Mouse (Mus musculus) urinary bladder, postnatal 10 days (tissue): Measurements from ENCODE around the gene Itga8.

Experiments used
- DNase-seq: peaks from one replicate; pipeline ENCODE4 v3.0.0; 2022; ENCODE audit warnings: low spot score

Gene Itga8

GRCm38 (mm10) chr2:12085492-12085891 lies 216.2 kb downstream of the Itga8 start:
- no peak for DNase-seq

GRCm38 (mm10) chr2:12084341-12084740 lies 217.4 kb downstream of the Itga8 start:
- no peak for DNase-seq

- no peak for DNase-seq
Observed at GRCm38 (mm10) chr2:12077266-12077891, 224.3 kb downstream of the Itga8 start.

DNA sequence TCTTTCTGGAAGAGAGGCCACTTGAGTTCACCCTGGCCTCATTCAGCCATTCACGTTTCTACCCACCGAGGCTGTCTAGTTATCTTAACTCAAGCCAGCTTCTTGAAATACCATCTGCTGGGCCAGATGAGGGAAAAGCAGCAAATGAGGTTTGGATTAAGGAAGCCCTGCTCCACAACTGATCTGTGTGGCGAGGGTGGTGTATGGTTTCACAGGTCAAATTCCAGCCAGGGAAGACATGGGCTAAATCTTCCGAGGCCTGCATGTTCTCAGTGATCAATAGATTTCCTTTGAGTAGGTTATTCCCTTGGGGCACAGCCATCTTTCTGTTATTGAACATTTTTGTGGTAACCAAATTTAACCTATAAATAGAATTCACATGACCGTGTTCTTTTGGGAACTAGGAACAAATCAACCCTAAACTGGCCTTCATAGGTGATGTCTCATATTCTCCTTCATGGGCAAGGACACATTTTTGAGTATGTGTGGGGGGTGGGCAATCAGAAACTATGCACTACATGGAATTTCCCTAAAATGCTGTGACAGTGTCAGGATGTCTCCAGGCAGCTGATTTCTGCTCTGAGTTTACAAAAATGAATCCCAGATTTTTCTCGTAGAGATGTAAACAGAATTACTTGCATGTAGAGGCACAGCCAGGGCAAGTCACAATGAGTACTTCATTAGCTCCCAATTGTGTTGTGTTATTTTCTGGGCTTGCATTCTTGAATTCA lies 235.9 kb downstream of the Itga8 start:
- DNase-seq, result no peak

GRCm38 (mm10) chr2:12060034-12060723 lies 241.5 kb downstream of the Itga8 start:
- no peak for DNase-seq
